Mouse (Mus musculus) CH12.LX (cell line): ENCODE measurements around the gene Hist1h2bm. TPM values are rescaled to one million over a fixed set of nuclear protein-coding genes. Genes with fewer than 3 reads are reported as not detected.
"Not testable (repeated sequence)": the region's sequence is repeated elsewhere in the genome, so short reads cannot be mapped to it uniquely, and the experiment has no call there.

Source experiments
- DNase-seq: peaks from one replicate; pipeline ENCODE4 v3.0.0-alpha.2; 2013; ENCODE audit errors: extremely low read depth
- H3K27ac ChIP-seq: 2 replicates; pipeline ENCODE4 v1.5.1; 2012; ENCODE audit warnings: low read depth, mild to moderate bottlenecking, control low read depth, moderate library complexity; ENCODE audit not compliant: insufficient read depth
- H3K27me3 ChIP-seq: replicated peaks from 2 replicates; pipeline ENCODE3; 2012; ENCODE audit warnings: inconsistent platforms
- H3K36me3 ChIP-seq, 2 experiments: replicated peaks in 1 of 2; 2 replicates each; pipeline versions ENCODE3 to v1.6.1; 2012; ENCODE audit warnings: inconsistent platforms in 1 of 2, low read length in 1 of 2, mild to moderate bottlenecking in 1 of 2, mixed read lengths in 1 of 2, moderate library complexity in 1 of 2; ENCODE audit not compliant: control insufficient read depth in 1 of 2, insufficient read depth in 1 of 2
- H3K4me1 ChIP-seq, 2 experiments: 2 replicates each; pipeline ENCODE4 v1.6.1; 2012; ENCODE audit warnings: inconsistent platforms in 1 of 2, moderate library complexity in 1 of 2; ENCODE audit not compliant: insufficient read depth in 2 of 2, control insufficient read depth in 1 of 2
- H3K4me2 ChIP-seq: 2 replicates; pipeline ENCODE4 v1.6.1; 2012; ENCODE audit warnings: low read depth, mild to moderate bottlenecking, control low read depth; ENCODE audit not compliant: poor library complexity, insufficient read depth, severe bottlenecking
- H3K4me3 ChIP-seq, 3 experiments: fragments of 150-350 bp in 1 of 3; sonication (generic) in 1 of 3; replicated peaks in 1 of 3; 2 replicates each; pipeline versions ENCODE3 to v1.5.1; 2011 to 2012; ENCODE audit warnings: low read depth in 2 of 3, low read length in 2 of 3, mild to moderate bottlenecking in 2 of 3, moderate library complexity in 2 of 3, control low read depth in 1 of 3, improper control_type of control experiment in 1 of 3, inconsistent platforms in 1 of 3, mixed read lengths in 1 of 3; ENCODE audit not compliant: poor library complexity in 1 of 3
- H3K79me2 ChIP-seq: replicated peaks from 2 replicates; pipeline ENCODE4 v1.6.1; 2012; ENCODE audit warnings: mild to moderate bottlenecking, moderate library complexity; ENCODE audit not compliant: control insufficient read depth, poor library complexity, insufficient read depth, severe bottlenecking; ENCODE audit errors: extremely low read depth
- H3K9ac ChIP-seq: 2 replicates; pipeline ENCODE4 v1.6.1; 2012; ENCODE audit warnings: low read depth, mild to moderate bottlenecking, control low read depth, moderate library complexity; ENCODE audit not compliant: insufficient read depth
- H3K9me3 ChIP-seq: replicated peaks from 2 replicates; pipeline ENCODE3; 2012; ENCODE audit warnings: low read length, inconsistent platforms, mixed read lengths
- BHLHE40 ChIP-seq: IDR thresholded peaks from 2 replicates; pipeline ENCODE4 v1.6.1; 2011; ENCODE audit warnings: mild to moderate bottlenecking, low read depth, low read length, improper control_type of control experiment
- CHD2 ChIP-seq: IDR thresholded peaks from 2 replicates; pipeline ENCODE4 v1.6.1; 2011; ENCODE audit warnings: low read length, improper control_type of control experiment
- E2F4 ChIP-seq: IDR thresholded peaks from 2 replicates; pipeline ENCODE4 v1.6.1; 2011; ENCODE audit warnings: low read depth, low read length, improper control_type of control experiment; ENCODE audit not compliant: insufficient replicate concordance
- ELF1 ChIP-seq: IDR thresholded peaks from 2 replicates; pipeline ENCODE4 v1.6.1; 2014; ENCODE audit warnings: low read depth, mild to moderate bottlenecking, inconsistent platforms, low read length, improper control_type of control experiment
- HCFC1 ChIP-seq: IDR thresholded peaks from 2 replicates; pipeline ENCODE4 v1.6.1; 2012; ENCODE audit warnings: low read depth, mild to moderate bottlenecking, inconsistent platforms, low read length, improper control_type of control experiment
- IRF4 ChIP-seq: IDR thresholded peaks from 2 replicates; pipeline ENCODE4 v1.6.1; 2014; ENCODE audit warnings: low read depth, mild to moderate bottlenecking, inconsistent platforms, low read length, improper control_type of control experiment
- KAT2A ChIP-seq: IDR thresholded peaks from 2 replicates; pipeline ENCODE4 v1.6.1; 2012; ENCODE audit warnings: low read length, improper control_type of control experiment, inconsistent platforms; ENCODE audit not compliant: insufficient replicate concordance
- MEF2A ChIP-seq: IDR thresholded peaks from 2 replicates; pipeline ENCODE4 v1.6.1; 2014; ENCODE audit warnings: low read depth, mild to moderate bottlenecking, inconsistent platforms, low read length, improper control_type of control experiment, borderline replicate concordance
- NELFE ChIP-seq: IDR thresholded peaks from 2 replicates; pipeline ENCODE4 v1.6.1; 2011; ENCODE audit warnings: low read depth, low read length, improper control_type of control experiment
- POLR2A ChIP-seq: IDR thresholded peaks from 2 replicates; pipeline ENCODE4 v1.6.1; 2011; ENCODE audit warnings: low read depth, mild to moderate bottlenecking, improper control_type of control experiment, low read length
- POLR2AphosphoS2 ChIP-seq: IDR thresholded peaks from 2 replicates; pipeline ENCODE4 v1.6.1; 2011; ENCODE audit warnings: low read depth, low read length, improper control_type of control experiment
- RCOR1 ChIP-seq: conservative IDR thresholded peaks from 2 replicates; pipeline ENCODE4 v1.6.1; 2012; ENCODE audit warnings: low read depth, mild to moderate bottlenecking, inconsistent platforms, low read length, improper control_type of control experiment
- SIN3A ChIP-seq: IDR thresholded peaks from 2 replicates; pipeline ENCODE4 v1.6.1; 2012; ENCODE audit warnings: low read length, improper control_type of control experiment, inconsistent platforms
- SMC3 ChIP-seq: IDR thresholded peaks from 2 replicates; pipeline ENCODE4 v1.6.1; 2011; ENCODE audit warnings: low read depth, low read length, improper control_type of control experiment
- TBP ChIP-seq: conservative IDR thresholded peaks from 2 replicates; pipeline ENCODE4 v1.6.1; 2011; ENCODE audit warnings: low read depth, low read length, improper control_type of control experiment
- TCF12 ChIP-seq: IDR thresholded peaks from 2 replicates; pipeline ENCODE4 v1.6.1; 2014; ENCODE audit warnings: low read depth, mild to moderate bottlenecking, inconsistent platforms, low read length, improper control_type of control experiment
- UBTF ChIP-seq: IDR thresholded peaks from 2 replicates; pipeline ENCODE4 v1.6.1; 2012; ENCODE audit warnings: low read depth, mild to moderate bottlenecking, inconsistent platforms, low read length, improper control_type of control experiment, moderate library complexity
- USF2 ChIP-seq: conservative IDR thresholded peaks from 2 replicates; pipeline ENCODE4 v1.6.1; 2011; ENCODE audit warnings: low read depth, low read length, improper control_type of control experiment
- ZMIZ1 ChIP-seq: IDR thresholded peaks from 2 replicates; pipeline ENCODE4 v1.6.1; 2012; ENCODE audit warnings: low read depth, mild to moderate bottlenecking, inconsistent platforms, low read length, improper control_type of control experiment
- dilution Hi-C: fragments of 300-500 bp; cut with MboI; formaldehyde crosslinking; loops from 2 replicates; pipeline ENCODE4 v1.14.3; 2020; ENCODE audit warnings: low sequenced_read_pairs; ENCODE audit not compliant: extremely low pct_unique_long_range_greater_than_20kb, extremely low pct_ligation_motif_present
- in situ Hi-C: fragments of 300-500 bp; cut with MboI; formaldehyde crosslinking; loops from 3 replicates; pipeline ENCODE4 v1.14.3; 2019; ENCODE audit warnings: low sequenced_read_pairs, low pct_ligation_motif_present, low pct_unique_long_range_greater_than_20kb, mixed read lengths
- polyA plus RNA-seq: library from polyadenylated mRNA; unstranded; fragments of >175 nt; gene quantifications from 2 replicates; pipeline ENCODE4 v1.2.1, GENCODE M21; 2012; ENCODE audit warnings: low read depth; ENCODE audit not compliant: insufficient read length
- total RNA-seq, 2 experiments: library from RNA; depleted of rRNA; stranded (reverse); fragments of 300-350 nt in 1 of 2; fragments of >200 nt in 1 of 2; gene quantifications; 2 replicates each; pipeline ENCODE4 v1.2.3; 2012 to 2014

Gene Hist1h2bm
- total and polyA plus RNA-seq, 3 experiments = 0.87 to 1,804 (median 36.0) TPM

DNA sequence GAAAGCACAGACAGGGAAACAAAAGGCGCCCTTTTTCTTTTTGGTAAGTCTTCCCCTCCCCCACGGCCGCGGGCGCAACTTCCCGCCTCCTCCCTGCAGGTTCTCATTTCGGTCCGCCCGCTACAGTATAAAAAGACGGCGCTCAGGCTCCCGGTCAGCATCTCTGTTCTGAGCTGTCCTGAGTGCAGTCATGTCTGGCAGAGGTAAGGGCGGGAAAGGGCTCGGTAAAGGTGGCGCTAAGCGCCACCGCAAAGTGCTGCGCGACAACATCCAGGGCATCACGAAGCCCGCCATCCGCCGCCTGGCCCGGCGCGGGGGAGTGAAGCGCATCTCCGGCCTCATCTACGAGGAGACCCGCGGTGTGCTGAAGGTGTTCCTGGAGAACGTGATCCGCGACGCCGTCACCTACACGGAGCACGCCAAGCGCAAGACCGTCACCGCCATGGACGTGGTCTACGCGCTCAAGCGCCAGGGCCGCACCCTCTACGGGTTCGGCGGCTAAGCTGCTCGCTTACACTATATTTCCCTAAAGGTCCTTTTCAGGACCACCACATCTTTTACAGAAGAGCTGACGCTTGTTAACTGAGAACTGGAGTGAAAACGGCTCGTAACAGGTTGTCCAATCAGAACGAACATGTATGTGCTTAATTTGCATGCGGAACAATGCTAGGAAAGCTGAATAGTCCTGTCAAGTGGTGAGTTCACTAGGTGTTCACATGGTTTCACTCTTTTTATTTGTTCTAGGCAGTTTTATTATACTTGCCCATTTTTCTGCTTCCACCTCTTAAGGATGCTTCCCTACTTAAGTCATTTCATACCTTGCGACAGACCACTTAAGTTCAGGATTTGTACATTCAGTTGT, 13.3 kb downstream of the Hist1h2bm start, which contains the start of gene Hist1h4j:
TSS of gene Hist1h4j (plus strand) at position 159 of the 862 bp plus-strand sequence.
- H3K36me3 ChIP-seq, H3K27me3 ChIP-seq, dilution Hi-C loops, H3K79me2 ChIP-seq, H3K9me3 ChIP-seq: not testable (repeated sequence)
- Histone ChIP-seq H3K27ac (peak within 1 kb of the TSS; percentile 91), H3K4me1 (peaks cover 7 to 26% of the 10 kb centered on the region in 2 experiments; a peak in 3 of 4 replicates), H3K9ac (peak within 1 kb of the TSS; percentile 76), H3K4me3 (peak within 1 kb of the TSS; percentile 38 to 62 (median 42)), H3K4me2 (peak within 1 kb of the TSS; percentile 90)
- peak; percentile 93 for DNase-seq
- peak; percentile 44; the same call in 1 of the 2 replicates for TF ChIP-seq USF2
- TF ChIP-seq TCF12 = peak; percentile 72
- peak; percentile 96 for TF ChIP-seq TBP
- TF ChIP-seq ZMIZ1 = peak; percentile 99
- TF ChIP-seq RCOR1 = peak; percentile 86; the same call in 1 of the 2 replicates
- TF ChIP-seq NELFE = peak; percentile 99
- peak; percentile 42; the same call in 1 of the 2 replicates for TF ChIP-seq BHLHE40
- peak; percentile 98 for TF ChIP-seq POLR2A
- TF ChIP-seq SIN3A = peak; percentile 42; the same call in 1 of the 2 replicates
- 0 out of 2 replicates have a peak, but pooled peaks have one; percentile 9 for TF ChIP-seq KAT2A
- TF ChIP-seq CHD2 = peak; percentile 86
- TF ChIP-seq SMC3 = peak; percentile 2
- peak; percentile 96 for TF ChIP-seq UBTF
- peak; percentile 79 for TF ChIP-seq HCFC1
- TF ChIP-seq MEF2A = peak; percentile 43; the same call in 1 of the 2 replicates
- TF ChIP-seq POLR2AphosphoS2 = peak; percentile 100
- peak; percentile 91 for TF ChIP-seq E2F4
- TF ChIP-seq ELF1 = peak; percentile 36; the same call in 1 of the 2 replicates
- TF ChIP-seq IRF4 = peak; percentile 36; the same call in 1 of the 2 replicates
- in situ Hi-C loops = loop anchor here (25.0 kb wide), 1 partner anchor 1827 kb away; the partner anchor contains the start of genes Hist1h1d, Hist1h2ad, Hist1h2ae and Hist1h2bf
